Mouse (Mus musculus): ENCODE measurements at regions not wholly inside any gene's neighbourhood (a gene's known extent, or its start where the extent isn't known, plus 50 kb on each side); places are given as distances from the start of the nearest gene placed in this dataset.

- TF ChIP-seq CTCF (IDR thresholded peaks at IDR 0.05; ENCODE audit: low read depth, low read length) (no peak), POLR2A (IDR thresholded peaks at IDR 0.05; ENCODE audit: extremely low read depth, insufficient read depth, low read length) (no peak)
Observed at GRCm38 (mm10) chr2:159361371-159361770, 566.8 kb downstream of the Dhx35 start.
